Mouse (Mus musculus): ENCODE measurements around the gene Clpb. TPM values are rescaled to one million over a fixed set of nuclear protein-coding genes. Genes with fewer than 3 reads are reported as not detected.

Gene Clpb
- polyA plus RNA-seq, 1 experiment from 2014 or later: 40.2 TPM

- Histone ChIP-seq H3K27me3 (ENCODE audit: control insufficient read depth, insufficient read depth, low read length) (no peaks in the 10 kb centered on the region), H3K9ac (ENCODE audit: low read length) (no peak overlapping the region), H3K9me3 (ENCODE audit: control insufficient read depth, low read length) (no peaks in the 10 kb centered on the region), H3K27ac (replicated peaks) (no peak overlapping the region), H3K4me1 (replicated peaks; ENCODE audit: control insufficient read depth, insufficient read depth) (no peaks in the 10 kb centered on the region), H3K36me3 (ENCODE audit: control insufficient read depth, insufficient read depth, low read length) (no peaks in the 10 kb centered on the region), H3K4me3 (ENCODE audit: low read depth, low read length) (no peak overlapping the region), H3K4me2 (replicated peaks; ENCODE audit: low read depth) (no peak overlapping the region)
- TF ChIP-seq CTCF (IDR thresholded peaks at IDR 0.05; ENCODE audit: low read depth) (no peak), EP300 (optimal IDR thresholded peaks at IDR 0.05) (no peak)
- no peak for ATAC-seq (ENCODE audit: low FRiP score, low TSS enrichment)
- no peak for DNase-seq (ENCODE audit: low spot score)
- WGBS: 59% methylated on average over 4 of the region's 4 CpGs
These were observed 28.9 kb upstream of the Clpb start for GRCm38 (mm10) chr7:101634513-101634912.

GRCm38 (mm10) chr7:101636056-101636455 lies 27.4 kb upstream of the Clpb start:
- 82% methylated on average over 2 of the region's 2 CpGs for WGBS
- TF ChIP-seq EP300 (optimal IDR thresholded peaks at IDR 0.05): no peak
- no peak for TF ChIP-seq CTCF (IDR thresholded peaks at IDR 0.05; ENCODE audit: low read depth)
- no peak overlapping the region for H3K4me2 ChIP-seq (replicated peaks; ENCODE audit: low read depth)

GRCm38 (mm10) chr7:101643879-101644278 lies 19.6 kb upstream of the Clpb start:
- TF ChIP-seq CTCF (IDR thresholded peaks at IDR 0.05; ENCODE audit: low read depth) (no peak), EP300 (optimal IDR thresholded peaks at IDR 0.05) (no peak)
- H3K36me3 ChIP-seq (ENCODE audit: control insufficient read depth, insufficient read depth, low read length): no peaks in the 10 kb centered on the region
- ATAC-seq (ENCODE audit: low FRiP score, low TSS enrichment) (no peak), DNase-seq (ENCODE audit: low spot score) (no peak)
- H3K4me2 ChIP-seq (replicated peaks; ENCODE audit: low read depth): no peak overlapping the region
- no peak overlapping the region for H3K9ac ChIP-seq (ENCODE audit: low read length)
- H3K9me3 ChIP-seq (ENCODE audit: control insufficient read depth, low read length): no peaks in the 10 kb centered on the region
- 76% methylated on average over 3 of the region's 3 CpGs for WGBS
- H3K4me1 ChIP-seq (replicated peaks; ENCODE audit: control insufficient read depth, insufficient read depth): no peaks in the 10 kb centered on the region
- no peaks in the 10 kb centered on the region for H3K27me3 ChIP-seq (ENCODE audit: control insufficient read depth, insufficient read depth, low read length)
- no peak overlapping the region for H3K4me3 ChIP-seq (ENCODE audit: low read depth, low read length)
- H3K27ac ChIP-seq (replicated peaks): no peak overlapping the region

More at GRCm38 (mm10) chr7:101636056-101636455, 27.4 kb upstream of the Clpb start:
- Histone ChIP-seq H3K4me1 (replicated peaks; ENCODE audit: control insufficient read depth, insufficient read depth) (no peaks in the 10 kb centered on the region), H3K9me3 (ENCODE audit: control insufficient read depth, low read length) (no peaks in the 10 kb centered on the region), H3K27me3 (ENCODE audit: control insufficient read depth, insufficient read depth, low read length) (no peaks in the 10 kb centered on the region), H3K27ac (replicated peaks) (no peak overlapping the region), H3K4me3 (ENCODE audit: low read depth, low read length) (no peak overlapping the region), H3K36me3 (ENCODE audit: control insufficient read depth, insufficient read depth, low read length) (no peaks in the 10 kb centered on the region), H3K9ac (ENCODE audit: low read length) (no peak overlapping the region)
- ATAC-seq (ENCODE audit: low FRiP score, low TSS enrichment) (no peak), DNase-seq (ENCODE audit: low spot score) (no peak)

GRCm38 (mm10) chr7:101649729-101650128 lies 13.7 kb upstream of the Clpb start:
- Histone ChIP-seq H3K9me3 (ENCODE audit: control insufficient read depth, low read length) (no peaks in the 10 kb centered on the region), H3K4me1 (replicated peaks; ENCODE audit: control insufficient read depth, insufficient read depth) (no peaks in the 10 kb centered on the region), H3K27me3 (ENCODE audit: control insufficient read depth, insufficient read depth, low read length) (no peaks in the 10 kb centered on the region), H3K4me3 (ENCODE audit: low read depth, low read length) (no peak overlapping the region), H3K27ac (replicated peaks) (no peak overlapping the region), H3K36me3 (ENCODE audit: control insufficient read depth, insufficient read depth, low read length) (no peaks in the 10 kb centered on the region), H3K4me2 (replicated peaks; ENCODE audit: low read depth) (no peak overlapping the region), H3K9ac (ENCODE audit: low read length) (no peak overlapping the region)
- ATAC-seq (ENCODE audit: low FRiP score, low TSS enrichment): no peak
- 80% methylated on average over 9 of the region's 9 CpGs for WGBS
- no peak for DNase-seq (ENCODE audit: low spot score)
- TF ChIP-seq EP300 (optimal IDR thresholded peaks at IDR 0.05) (no peak), CTCF (IDR thresholded peaks at IDR 0.05; ENCODE audit: low read depth) (no peak)

GRCm38 (mm10) chr7:101650565-101650964 lies 12.9 kb upstream of the Clpb start:
- Histone ChIP-seq H3K9me3 (ENCODE audit: control insufficient read depth, low read length) (no peaks in the 10 kb centered on the region), H3K9ac (ENCODE audit: low read length) (no peak overlapping the region), H3K27ac (replicated peaks) (no peak overlapping the region), H3K4me3 (ENCODE audit: low read depth, low read length) (no peak overlapping the region), H3K4me2 (replicated peaks; ENCODE audit: low read depth) (no peak overlapping the region), H3K27me3 (ENCODE audit: control insufficient read depth, insufficient read depth, low read length) (no peaks in the 10 kb centered on the region), H3K4me1 (replicated peaks; ENCODE audit: control insufficient read depth, insufficient read depth) (no peaks in the 10 kb centered on the region), H3K36me3 (ENCODE audit: control insufficient read depth, insufficient read depth, low read length) (no peaks in the 10 kb centered on the region)
- no peak for TF ChIP-seq EP300 (optimal IDR thresholded peaks at IDR 0.05)
- peak; percentile 78 for TF ChIP-seq CTCF (IDR thresholded peaks at IDR 0.05; ENCODE audit: low read depth)
- ATAC-seq (ENCODE audit: low FRiP score, low TSS enrichment) (no peak), DNase-seq (ENCODE audit: low spot score) (peak; percentile 37)
- 32% methylated on average over 3 of the region's 3 CpGs for WGBS

GRCm38 (mm10) chr7:101653681-101654209 lies 9.7 kb upstream of the Clpb start:
- ATAC-seq (ENCODE audit: low FRiP score, low TSS enrichment): peak; percentile 40; the same call in 1 of the 2 replicates
- Histone ChIP-seq H3K27me3 (ENCODE audit: control insufficient read depth, insufficient read depth, low read length) (no peaks in the 10 kb centered on the region), H3K27ac (replicated peaks) (no peak overlapping the region), H3K4me1 (replicated peaks; ENCODE audit: control insufficient read depth, insufficient read depth) (no peaks in the 10 kb centered on the region), H3K4me3 (ENCODE audit: low read depth, low read length) (no peak overlapping the region), H3K9ac (ENCODE audit: low read length) (no peak overlapping the region), H3K9me3 (ENCODE audit: control insufficient read depth, low read length) (no peaks in the 10 kb centered on the region), H3K4me2 (replicated peaks; ENCODE audit: low read depth) (peak overlapping the region; percentile 32; the same call in 1 of the 2 replicates), H3K36me3 (ENCODE audit: control insufficient read depth, insufficient read depth, low read length) (no peaks in the 10 kb centered on the region)
- TF ChIP-seq EP300 (optimal IDR thresholded peaks at IDR 0.05) (no peak), CTCF (IDR thresholded peaks at IDR 0.05; ENCODE audit: low read depth) (peak; percentile 89)
- 19% methylated on average over 10 of the region's 10 CpGs for WGBS
- DNase-seq (ENCODE audit: low spot score): peak; percentile 38

All from stomach, postnatal 0 days (tissue).